Mouse (Mus musculus) brain, embryonic 14.5 days (tissue): ENCODE data around the gene Syt8. TPM values are rescaled to one million over a fixed set of nuclear protein-coding genes. Genes with fewer than 3 reads are reported as not detected.

Experiments
- DNase-seq: peaks from one replicate; pipeline ENCODE4 v3.0.0-alpha.2; 2011; ENCODE audit warnings: low read depth
- CTCF ChIP-seq: fragments of 200-500 bp; IDR thresholded peaks from 2 replicates; pipeline ENCODE4 v1.5.1; 2012; ENCODE audit warnings: inconsistent platforms, mild to moderate bottlenecking, moderate library complexity, borderline replicate concordance; ENCODE audit not compliant: insufficient read depth, insufficient read length; ENCODE audit errors: extremely low read depth
- POLR2A ChIP-seq: fragments of 200-500 bp; IDR thresholded peaks from 2 replicates; pipeline ENCODE4 v1.6.1; 2012; ENCODE audit warnings: mild to moderate bottlenecking, inconsistent platforms, borderline replicate concordance; ENCODE audit not compliant: poor library complexity, insufficient read depth, insufficient read length, severe bottlenecking; ENCODE audit errors: extremely low read depth
- polyA plus RNA-seq: library from polyadenylated mRNA; depleted of rRNA; stranded (reverse); fragments of >200 nt; gene quantifications from 2 replicates; pipeline ENCODE4 v1.2.3, GENCODE M21; 2012

The Syt8 gene
- polyA plus RNA-seq, 1 experiment: 0.44 TPM

DNA sequence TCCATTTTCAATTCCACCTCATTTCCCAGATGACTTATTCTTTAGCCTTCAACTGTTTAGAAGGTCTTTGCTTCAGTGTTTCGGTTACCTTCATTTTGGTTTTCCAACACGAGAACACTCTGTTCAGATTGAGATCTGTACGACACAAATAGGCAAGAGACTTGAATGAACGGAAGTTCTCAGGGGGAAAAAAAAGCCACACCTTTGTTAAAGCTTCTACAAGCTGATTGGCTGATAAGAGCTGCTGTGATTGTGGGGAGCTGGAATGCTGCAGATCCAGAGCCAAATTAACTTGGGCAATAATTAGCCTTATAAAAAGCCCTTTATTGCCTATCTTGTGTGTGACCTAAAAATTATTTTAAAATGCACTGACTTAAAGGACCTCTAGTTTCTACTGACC lies 19.3 kb upstream of the Syt8 start:
- no peak for DNase-seq
- TF ChIP-seq CTCF (no peak), POLR2A (no peak)

DNA sequence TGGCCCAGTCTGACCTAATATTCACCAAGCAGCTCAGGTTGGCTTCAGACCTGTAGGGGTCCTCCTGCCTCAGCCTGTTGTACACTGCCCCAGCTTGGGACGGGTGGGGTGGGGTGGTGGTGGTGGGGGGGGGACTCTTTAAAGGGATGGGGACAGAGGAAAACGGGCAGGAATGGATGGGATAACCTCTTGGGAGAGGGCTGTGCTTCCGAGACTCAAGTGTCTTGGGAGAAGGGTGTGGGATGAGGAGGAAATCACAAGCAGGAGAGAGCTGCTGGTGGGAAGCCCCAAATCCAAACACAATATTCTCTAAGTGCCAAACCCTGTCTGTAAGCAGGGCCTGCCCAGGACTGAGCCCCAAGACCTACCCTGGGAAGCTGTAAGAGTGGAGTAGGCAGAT lies 18.4 kb upstream of the Syt8 start:
- no peak for DNase-seq
- TF ChIP-seq POLR2A (no peak), CTCF (no peak)

DNA sequence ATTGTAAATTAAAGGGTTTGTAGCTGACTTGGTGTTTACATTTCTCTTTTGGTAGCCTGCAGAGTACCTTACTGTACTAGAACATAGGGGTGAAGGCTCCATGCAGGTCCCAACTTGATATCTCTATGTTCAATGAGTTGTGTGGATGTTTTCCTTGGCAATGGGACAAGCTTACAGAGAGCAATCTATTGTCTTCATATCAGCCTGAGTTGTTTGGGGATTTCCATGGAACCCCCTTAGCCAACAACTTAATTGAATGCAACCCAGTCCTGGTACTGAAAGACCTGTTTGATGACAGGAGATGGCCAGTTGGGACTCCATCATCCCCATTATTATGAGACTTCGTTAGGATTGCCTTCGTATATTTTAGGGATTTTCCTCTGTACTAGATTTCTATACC lies 16.6 kb upstream of the Syt8 start:
- no peak for DNase-seq
- TF ChIP-seq CTCF (no peak), POLR2A (no peak)

DNA sequence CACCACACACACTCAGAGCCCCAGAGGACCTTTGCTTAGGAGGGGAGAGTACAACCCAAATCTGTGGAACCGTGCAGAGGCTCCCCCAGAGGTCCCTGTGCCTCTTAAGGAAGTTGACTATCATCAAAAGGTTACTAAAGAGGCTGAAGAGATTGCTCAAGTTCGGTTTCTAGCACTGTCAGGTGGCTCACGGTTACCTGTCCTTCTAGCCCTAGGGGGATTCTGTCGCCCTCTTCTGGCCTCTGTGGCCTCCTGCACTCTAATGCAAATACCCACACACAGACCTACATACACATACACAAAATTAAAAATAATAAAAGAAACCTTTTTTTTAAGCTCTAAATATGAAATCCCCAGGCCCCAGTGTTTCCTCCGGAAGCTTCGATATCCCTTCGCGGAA lies 16.0 kb upstream of the Syt8 start:
- no peak for TF ChIP-seq POLR2A
- DNase-seq: no peak

DNA sequence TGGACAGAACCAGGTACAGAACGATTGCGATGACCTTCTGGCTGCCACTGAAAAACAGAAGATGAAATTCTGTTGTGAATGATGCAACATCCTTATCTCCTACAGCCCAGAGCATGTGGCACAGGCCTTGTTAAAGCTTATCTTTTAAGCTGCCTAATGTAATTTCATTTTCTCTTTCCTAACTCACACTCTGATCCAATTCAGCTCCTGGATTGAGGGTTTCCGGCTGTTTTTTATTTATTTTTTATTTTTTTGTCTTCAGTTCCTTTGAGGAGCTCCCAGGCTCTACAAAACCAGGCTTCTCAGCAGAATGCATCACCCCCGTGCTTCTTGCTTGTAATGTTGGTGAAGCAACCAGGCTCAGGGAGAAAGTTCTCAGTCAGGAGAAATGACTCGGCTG lies 14.8 kb upstream of the Syt8 start:
- no peak for DNase-seq
- TF ChIP-seq POLR2A (no peak), CTCF (no peak)

DNA sequence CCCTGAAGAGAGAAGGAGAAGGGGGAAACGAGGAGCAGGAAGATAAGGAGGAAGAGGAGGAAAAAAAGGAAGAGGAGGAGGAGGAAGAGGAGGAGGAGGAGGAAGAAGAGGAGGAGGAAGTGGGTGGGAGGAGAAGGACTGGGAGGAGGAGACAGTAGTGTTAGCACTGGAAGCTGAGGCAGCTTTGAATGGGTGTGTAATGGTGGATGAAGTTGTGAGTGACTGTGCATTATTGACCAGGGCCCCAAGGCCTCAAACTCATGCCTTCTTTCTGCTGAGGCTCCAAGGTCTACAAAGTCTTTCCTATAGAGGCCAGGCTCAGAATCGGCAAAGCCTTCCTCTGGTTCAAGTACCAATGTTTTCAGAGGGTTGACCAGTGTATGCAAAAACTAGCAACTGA lies 12.8 kb upstream of the Syt8 start:
- TF ChIP-seq CTCF: no peak
- no peak for TF ChIP-seq POLR2A
- no peak for DNase-seq

DNA sequence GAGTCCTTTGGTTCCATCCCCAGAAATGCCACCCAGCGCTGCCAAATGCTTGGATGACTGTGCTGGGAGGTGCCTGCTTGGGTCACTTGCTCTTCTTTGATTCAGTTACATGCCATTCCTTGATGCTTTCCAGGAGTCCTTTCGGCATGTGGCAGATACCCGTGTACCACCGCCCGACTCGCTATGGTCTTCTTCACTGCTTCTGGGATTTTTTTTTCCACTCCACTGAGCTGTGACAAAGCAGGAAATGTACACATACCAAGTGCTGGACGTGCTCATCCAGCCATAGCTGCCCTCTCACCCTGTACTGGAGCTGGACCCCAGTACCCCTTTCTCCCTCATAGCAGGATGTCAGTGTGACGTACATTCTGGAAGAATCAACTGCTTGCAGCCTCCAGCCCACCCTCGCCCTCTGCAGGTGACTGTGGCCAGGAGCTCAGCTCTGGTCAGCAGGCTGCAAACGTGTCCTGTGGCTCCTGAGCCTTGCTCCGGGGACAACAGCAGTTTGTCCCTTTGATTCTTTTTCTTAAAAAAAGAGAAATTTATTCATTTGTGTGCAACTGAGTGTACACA lies 8.9 kb upstream of the Syt8 start:
- TF ChIP-seq POLR2A (no peak), CTCF (peak; percentile 35; the same call in 1 of the 2 replicates)
- no peak for DNase-seq

DNA sequence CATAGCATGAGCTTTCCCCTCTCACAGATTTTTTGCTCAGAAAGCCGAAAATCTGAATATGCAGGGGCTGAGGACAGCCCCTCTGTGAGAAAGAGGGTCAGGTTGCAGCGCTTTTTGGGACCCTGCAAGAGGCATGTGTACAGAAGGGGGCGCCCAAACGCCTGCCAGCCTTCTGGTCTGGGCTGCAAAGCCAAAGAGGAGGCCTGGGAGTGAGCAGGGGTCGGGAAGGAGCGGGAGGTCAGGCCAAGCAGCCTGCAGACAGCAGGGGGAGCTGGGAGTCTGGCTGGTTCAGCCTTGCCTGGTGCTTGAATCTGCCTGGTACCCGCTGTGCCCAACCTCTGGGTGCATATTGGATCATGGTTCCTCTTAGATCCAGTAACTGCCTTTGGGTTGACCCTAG lies 6.4 kb upstream of the Syt8 start:
- TF ChIP-seq POLR2A: no peak
- TF ChIP-seq CTCF: peak; percentile 54; the same call in 1 of the 2 replicates
- DNase-seq: peak; percentile 72

DNA sequence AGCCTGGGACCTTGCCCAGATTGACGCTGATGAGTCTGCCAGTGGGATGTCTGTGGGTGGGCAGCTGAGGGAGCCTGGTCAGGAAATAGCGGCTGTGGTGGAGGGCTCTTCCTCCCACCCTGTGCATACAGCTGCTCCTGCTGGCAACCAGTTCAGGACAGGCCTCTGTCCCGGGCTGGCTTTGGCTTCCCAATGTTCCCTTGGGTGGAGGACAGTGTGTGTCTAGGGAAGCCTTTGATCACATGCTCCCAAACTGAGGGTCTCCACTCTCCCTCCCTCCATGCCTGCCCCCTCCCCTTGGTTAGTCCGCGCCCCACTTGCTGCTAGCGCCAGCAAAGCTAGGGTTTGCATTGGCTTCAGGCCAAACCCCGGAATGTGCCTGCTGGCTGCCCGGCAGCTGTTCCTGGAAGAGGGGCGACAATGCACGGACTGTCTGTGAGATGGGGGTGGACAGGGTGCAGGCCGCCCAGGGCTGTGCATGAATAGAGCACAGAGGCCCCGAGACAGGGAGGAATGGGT lies 4.4 kb upstream of the Syt8 start:
- peak; percentile 85 for DNase-seq

DNA sequence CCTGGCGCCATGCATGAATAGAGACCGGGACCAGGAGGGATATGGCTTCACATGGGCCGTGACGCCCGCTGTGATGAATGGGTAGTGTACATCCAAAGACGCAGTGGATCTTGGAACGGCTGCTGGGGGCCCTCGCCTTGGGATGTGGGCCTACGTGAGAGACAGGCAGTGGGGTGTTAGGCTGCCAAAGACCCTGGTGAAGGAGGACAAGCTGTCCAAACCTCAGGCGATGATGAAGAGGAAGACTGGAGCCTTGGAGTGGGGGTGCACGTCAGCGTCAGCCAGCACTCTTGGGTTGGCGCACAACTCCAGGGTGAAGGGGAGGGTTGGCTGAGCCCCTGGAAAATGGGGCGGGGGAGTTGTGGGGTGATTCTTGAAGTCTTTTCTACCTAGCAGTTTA lies 3.5 kb upstream of the Syt8 start:
- TF ChIP-seq POLR2A (no peak), CTCF (no peak)
- no peak for DNase-seq

More for the DNA sequence above, 4.4 kb upstream of the Syt8 start:
- TF ChIP-seq CTCF: no peak

DNA sequence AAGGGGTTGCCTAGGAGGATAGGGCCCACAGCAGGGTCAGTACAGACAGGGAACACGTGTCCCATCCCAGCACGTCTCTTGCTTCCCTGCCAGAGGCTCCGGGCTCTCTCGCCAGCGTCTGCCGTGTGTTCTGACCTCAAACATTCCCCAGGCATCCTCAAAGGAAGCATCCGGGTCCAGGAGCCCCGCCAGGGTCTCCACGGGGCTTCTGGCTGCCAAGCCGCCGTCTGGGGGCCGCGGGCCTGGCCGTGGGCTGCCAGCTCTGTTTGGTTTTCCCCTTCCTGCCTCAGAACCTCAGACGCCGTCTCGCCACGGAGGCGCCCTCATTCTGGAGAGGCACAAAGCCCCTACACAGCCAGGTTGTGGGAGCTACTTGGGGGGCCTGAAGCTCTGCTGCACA lies 1.0 kb upstream of the Syt8 start:
- TF ChIP-seq POLR2A (no peak), CTCF (no peak)
- no peak for DNase-seq

DNA sequence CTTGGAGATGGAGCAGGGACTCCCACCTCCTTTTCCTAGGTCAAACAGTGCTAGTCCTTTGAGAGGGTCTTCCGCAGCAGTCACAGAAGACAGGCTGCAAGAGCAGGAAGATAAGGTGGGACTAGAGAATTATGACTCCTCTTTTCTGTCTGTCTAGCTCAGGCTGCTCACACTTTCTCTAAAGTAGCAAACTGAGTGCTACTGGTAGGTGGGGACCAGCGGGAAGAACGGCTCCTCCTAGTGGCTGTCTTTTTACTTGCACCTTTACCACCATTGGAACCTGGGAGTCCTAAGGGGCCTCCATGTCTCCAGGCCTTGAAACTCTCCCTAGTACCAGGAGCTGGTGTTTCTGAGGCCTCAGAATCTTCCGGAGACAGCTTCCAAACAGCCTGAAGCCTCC lies 874 bp downstream of the Syt8 start:
- TF ChIP-seq POLR2A: no peak
- peak; percentile 76; the same call in 1 of the 2 replicates for TF ChIP-seq CTCF
- DNase-seq: peak; percentile 71
